Mouse (Mus musculus) lung, embryonic 16.5 days (tissue): ENCODE results near the gene Napsa. TPM values are rescaled to one million over a fixed set of nuclear protein-coding genes. Genes with fewer than 3 reads are reported as not detected.
A peak's percentile ranks its signal among the peaks of the same experiment; 100 is the strongest.

ENCODE experiments used
- ATAC-seq: fragments of 200-750 bp; cut with Nextera tagmentation; 2 replicates; pipeline ENCODE4 v1.8.0; 2017; ENCODE audit warnings: low read depth, mild to moderate bottlenecking, moderate library complexity
- H3K27ac ChIP-seq: fragments of 300-500 bp; sonication (generic); 2 replicates; pipeline ENCODE4 v1.5.1; 2014; ENCODE audit warnings: mild to moderate bottlenecking, control low read depth, low read length
- H3K27me3 ChIP-seq: fragments of 300-500 bp; sonication (generic); 2 replicates; pipeline ENCODE4 v1.6.1; 2014; ENCODE audit warnings: low read depth, low read length, mixed read lengths; ENCODE audit not compliant: control insufficient read depth, insufficient read depth
- H3K36me3 ChIP-seq: fragments of 300-500 bp; sonication (generic); 2 replicates; pipeline ENCODE4 v1.6.1; 2014; ENCODE audit warnings: low read length; ENCODE audit not compliant: control insufficient read depth, insufficient read depth
- H3K4me1 ChIP-seq: fragments of 300-500 bp; sonication (generic); replicated peaks from 2 replicates; pipeline ENCODE4 v1.6.1; 2014; ENCODE audit warnings: low read length, mixed read lengths; ENCODE audit not compliant: control insufficient read depth, insufficient read depth
- H3K4me2 ChIP-seq: fragments of 300-500 bp; sonication (generic); 2 replicates; pipeline ENCODE4 v1.6.1; 2014; ENCODE audit warnings: low read depth, low read length, control low read depth
- H3K4me3 ChIP-seq: fragments of 300-500 bp; sonication (generic); 2 replicates; pipeline ENCODE4 v1.5.1; 2014; ENCODE audit warnings: mild to moderate bottlenecking, low read length, control low read depth
- H3K9ac ChIP-seq: fragments of 300-500 bp; sonication (generic); 2 replicates; pipeline ENCODE4 v1.6.1; 2014; ENCODE audit warnings: low read length, control low read depth
- H3K9me3 ChIP-seq: fragments of 300-500 bp; sonication (generic); 2 replicates; pipeline ENCODE4 v1.6.1; 2016; ENCODE audit warnings: low read length; ENCODE audit not compliant: control insufficient read depth
- WGBS: fragments of 180-500 bp; shearing (Covaris S2); extraction: QIAGEN DNeasy Blood & Tissue Kit; methylation state at CpG from one replicate; pipeline ENCODE4 v1.1.7; 2014; 5-methylcytosine and 5-hydroxymethylcytosine counted together
- polyA plus RNA-seq: library from polyadenylated mRNA; unstranded; fragments of >200 nt; fragmentation: Nextera tagmentation; extraction: Ambion mirVana; gene quantifications from 2 replicates; pipeline ENCODE4 v1.2.1, GENCODE M21; 2015

Gene Napsa
- polyA plus RNA-seq, 1 experiment from 2014 or later, result 93.0 TPM

DNA sequence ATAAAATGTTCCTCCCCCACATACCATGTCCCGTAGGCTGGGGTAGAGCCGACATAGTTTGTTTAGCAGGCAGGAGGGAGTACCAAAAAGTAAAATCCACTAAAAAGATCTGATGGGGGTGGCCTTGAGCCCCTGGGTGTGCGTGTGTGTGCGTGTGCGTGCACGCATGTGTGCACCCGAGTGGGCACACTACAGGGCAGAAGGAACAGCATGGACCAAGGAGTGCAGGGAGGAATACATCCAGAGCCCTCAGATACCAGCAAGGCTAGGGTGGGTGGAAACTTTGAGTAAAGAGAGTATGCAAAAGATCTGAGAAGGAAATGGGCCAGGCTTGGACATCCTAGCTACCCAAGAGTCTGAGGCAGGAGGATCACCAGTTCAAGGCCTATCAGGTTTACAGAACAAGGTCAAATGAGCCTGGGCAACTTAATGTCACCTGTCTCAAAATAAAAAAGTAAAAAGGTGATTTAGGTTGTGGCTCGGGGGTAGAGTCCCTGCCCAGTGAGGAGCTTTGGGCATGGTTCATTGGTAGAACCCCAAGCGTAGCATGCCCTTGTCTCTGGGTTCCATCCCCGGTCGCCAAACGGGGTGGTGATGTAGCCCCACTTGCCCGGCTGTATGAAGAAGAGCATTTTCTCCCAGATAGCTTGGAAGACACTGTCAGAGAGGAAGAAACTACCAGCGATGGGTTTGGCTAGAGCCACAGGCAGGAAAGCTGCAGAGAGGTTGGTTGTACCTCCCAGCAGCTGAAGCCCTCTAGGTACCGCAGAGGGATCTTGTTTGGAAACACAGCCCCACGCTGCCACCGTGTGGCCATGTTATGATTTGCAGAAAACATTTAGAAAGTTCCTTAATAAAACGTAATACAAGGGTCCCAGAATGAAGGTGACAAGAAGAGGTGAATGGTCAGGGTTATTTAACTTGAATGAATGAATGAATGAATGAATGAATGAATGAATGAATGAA lies 11.5 kb upstream of the Napsa start:
- ATAC-seq, result peak; percentile 53
- WGBS, result 52% methylated on average over 18 of the region's 18 CpGs

DNA sequence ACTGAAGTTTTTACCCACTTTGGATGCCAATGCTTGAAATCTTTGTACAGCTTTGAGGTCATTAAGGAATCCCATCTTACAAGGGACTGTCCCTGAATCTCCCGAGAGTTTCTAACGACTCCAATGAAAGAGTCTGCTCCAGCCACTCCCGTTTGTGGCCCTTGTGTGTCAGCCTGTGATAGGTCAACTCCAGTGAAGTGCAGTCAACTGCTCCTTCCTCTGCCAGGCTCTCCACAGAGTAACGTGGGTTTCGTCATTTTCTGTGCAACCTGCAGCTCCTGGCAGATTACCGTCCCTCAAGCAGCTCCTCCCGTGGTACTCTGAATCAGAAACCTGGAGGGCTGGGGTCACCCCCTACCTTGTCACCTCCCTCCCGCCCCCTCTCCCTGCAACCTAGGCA lies 8.9 kb upstream of the Napsa start:
- Histone ChIP-seq H3K4me2 (no peak overlapping the region), H3K27ac (no peak overlapping the region), H3K9ac (no peak overlapping the region), H3K27me3 (no peaks in the 10 kb centered on the region), H3K4me1 (no peaks in the 10 kb centered on the region), H3K36me3 (no peaks in the 10 kb centered on the region), H3K4me3 (no peak overlapping the region), H3K9me3 (no peaks in the 10 kb centered on the region)
- 32% methylated on average over 8 of the region's 8 CpGs for WGBS
- peak; percentile 51; the same call in 1 of the 2 replicates for ATAC-seq

More for the DNA sequence above, 11.5 kb upstream of the Napsa start:
- H3K9ac ChIP-seq, result no peak overlapping the region
- no peaks in the 10 kb centered on the region for H3K9me3 ChIP-seq
- H3K4me2 ChIP-seq, result no peak overlapping the region
- H3K4me3 ChIP-seq, result no peak overlapping the region
- H3K27ac ChIP-seq, result no peak overlapping the region
- no peaks in the 10 kb centered on the region for H3K36me3 ChIP-seq
- H3K4me1 ChIP-seq, result no peaks in the 10 kb centered on the region
- no peaks in the 10 kb centered on the region for H3K27me3 ChIP-seq

DNA sequence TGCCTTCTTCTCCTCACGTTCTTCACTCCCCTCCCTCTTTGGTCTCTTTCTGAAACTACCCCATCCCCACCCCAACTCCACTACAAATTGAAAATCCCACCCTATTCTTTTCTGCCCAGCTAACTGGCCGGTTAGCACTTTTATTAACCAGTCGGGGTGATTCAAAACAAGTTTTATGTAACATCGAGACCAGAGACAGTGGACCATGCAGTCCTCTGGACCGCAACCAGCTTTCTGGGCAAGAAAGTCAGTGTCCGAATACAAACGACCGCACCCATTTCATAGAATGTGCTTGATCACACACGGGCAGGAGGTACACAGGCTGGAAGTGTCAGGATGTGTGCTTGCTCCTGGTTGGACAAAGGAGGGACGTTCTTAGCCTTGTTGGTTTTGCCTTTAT lies 7.7 kb upstream of the Napsa start:
- no peaks in the 10 kb centered on the region for H3K9me3 ChIP-seq
- WGBS, result 81% methylated on average over 10 of the region's 10 CpGs
- H3K36me3 ChIP-seq, result no peaks in the 10 kb centered on the region
- no peak for ATAC-seq
- H3K4me1 ChIP-seq, result 0 out of 2 replicates have a peak, but pooled peaks cover 2% of the 10 kb centered on the region
- H3K4me2 ChIP-seq, result no peak overlapping the region
- no peak overlapping the region for H3K27ac ChIP-seq
- no peak overlapping the region for H3K9ac ChIP-seq
- H3K27me3 ChIP-seq, result no peaks in the 10 kb centered on the region
- H3K4me3 ChIP-seq, result no peak overlapping the region

- Histone ChIP-seq H3K27ac (no peak overlapping the region), H3K9ac (no peak overlapping the region), H3K36me3 (no peaks in the 10 kb centered on the region), H3K4me3 (no peak overlapping the region), H3K4me1 (0 out of 2 replicates have a peak, but pooled peaks cover 2% of the 10 kb centered on the region), H3K27me3 (no peaks in the 10 kb centered on the region), H3K9me3 (no peaks in the 10 kb centered on the region), H3K4me2 (no peak overlapping the region)
- ATAC-seq, result no peak
- 57% methylated on average over 6 of the region's 6 CpGs for whole genome bisulfite sequencing
Measured at GRCm38 (mm10) chr7:44565414-44565813, 6.8 kb upstream of the Napsa start.

- H3K9ac ChIP-seq, result no peak overlapping the region
- no peak overlapping the region for H3K4me2 ChIP-seq
- no peaks in the 10 kb centered on the region for H3K36me3 ChIP-seq
- H3K4me1 ChIP-seq, result 0 out of 2 replicates have a peak, but pooled peaks cover 5% of the 10 kb centered on the region
- WGBS, result 35% methylated on average over 9 of the region's 9 CpGs
- no peak overlapping the region for H3K4me3 ChIP-seq
- H3K27me3 ChIP-seq, result no peaks in the 10 kb centered on the region
- no peak for ATAC-seq
- no peak overlapping the region for H3K27ac ChIP-seq
- no peaks in the 10 kb centered on the region for H3K9me3 ChIP-seq
Measured at GRCm38 (mm10) chr7:44568803-44569202, 3.4 kb upstream of the Napsa start.

DNA sequence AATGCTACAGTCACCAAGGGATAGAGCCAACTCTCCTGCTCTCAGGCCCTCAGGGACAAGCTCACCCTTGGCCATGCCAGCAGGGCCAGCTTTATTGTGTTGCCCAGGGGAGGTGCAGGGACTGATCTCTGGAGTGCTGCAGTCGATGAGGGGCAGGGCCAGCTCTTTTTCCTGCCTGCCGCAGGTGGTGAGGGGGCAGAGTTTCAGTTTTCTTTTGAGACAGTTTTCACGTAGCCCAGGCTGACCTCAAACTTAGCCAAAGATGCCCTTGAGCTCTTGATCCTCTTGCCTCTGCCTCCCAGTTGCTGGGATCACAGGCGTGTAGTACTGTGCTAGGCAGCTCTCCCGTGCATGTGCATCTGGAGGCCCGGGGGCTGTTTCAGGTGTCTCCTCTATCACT lies 1.2 kb upstream of the Napsa start:
- no peak overlapping the region for H3K4me2 ChIP-seq
- no peak for ATAC-seq
- no peak overlapping the region for H3K4me3 ChIP-seq
- no peaks in the 10 kb centered on the region for H3K27me3 ChIP-seq
- no peaks in the 10 kb centered on the region for H3K9me3 ChIP-seq
- H3K4me1 ChIP-seq, result 0 out of 2 replicates have a peak, but pooled peaks cover 5% of the 10 kb centered on the region
- no peak overlapping the region for H3K27ac ChIP-seq
- no peak overlapping the region for H3K9ac ChIP-seq
- 66% methylated on average over 6 of the region's 6 CpGs for WGBS
- H3K36me3 ChIP-seq, result no peaks in the 10 kb centered on the region

DNA sequence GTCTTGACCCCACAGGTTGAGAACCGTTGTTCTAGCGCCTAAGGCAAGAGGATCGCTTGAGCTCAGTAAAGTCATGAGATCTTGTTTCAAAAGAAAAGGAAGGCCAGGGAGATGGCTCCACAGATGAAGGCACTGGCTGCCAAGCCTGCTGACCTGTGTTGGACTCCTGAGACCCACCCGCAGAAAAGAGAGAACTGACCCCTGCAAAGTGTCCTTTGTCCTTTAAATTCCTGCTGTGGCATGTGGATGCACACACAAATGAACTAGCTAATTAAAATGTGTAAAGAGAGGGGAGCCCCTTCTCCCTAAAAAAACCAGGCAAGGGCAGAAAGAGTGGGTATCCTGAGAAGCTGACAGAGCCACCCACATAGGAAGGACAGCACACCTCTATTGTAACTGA lies 369 bp upstream of the Napsa start:
- H3K9me3 ChIP-seq, result no peaks in the 10 kb centered on the region
- no peaks in the 10 kb centered on the region for H3K27me3 ChIP-seq
- H3K4me1 ChIP-seq, result 0 out of 2 replicates have a peak, but pooled peaks cover 5% of the 10 kb centered on the region
- WGBS, result 73% methylated on average over 4 of the region's 4 CpGs
- H3K36me3 ChIP-seq, result no peaks in the 10 kb centered on the region
- H3K9ac ChIP-seq, result no peak overlapping the region
- peak overlapping the region; percentile 53; the same call in 1 of the 2 replicates for H3K27ac ChIP-seq
- no peak overlapping the region for H3K4me3 ChIP-seq
- ATAC-seq, result no peak
- no peak overlapping the region for H3K4me2 ChIP-seq

DNA sequence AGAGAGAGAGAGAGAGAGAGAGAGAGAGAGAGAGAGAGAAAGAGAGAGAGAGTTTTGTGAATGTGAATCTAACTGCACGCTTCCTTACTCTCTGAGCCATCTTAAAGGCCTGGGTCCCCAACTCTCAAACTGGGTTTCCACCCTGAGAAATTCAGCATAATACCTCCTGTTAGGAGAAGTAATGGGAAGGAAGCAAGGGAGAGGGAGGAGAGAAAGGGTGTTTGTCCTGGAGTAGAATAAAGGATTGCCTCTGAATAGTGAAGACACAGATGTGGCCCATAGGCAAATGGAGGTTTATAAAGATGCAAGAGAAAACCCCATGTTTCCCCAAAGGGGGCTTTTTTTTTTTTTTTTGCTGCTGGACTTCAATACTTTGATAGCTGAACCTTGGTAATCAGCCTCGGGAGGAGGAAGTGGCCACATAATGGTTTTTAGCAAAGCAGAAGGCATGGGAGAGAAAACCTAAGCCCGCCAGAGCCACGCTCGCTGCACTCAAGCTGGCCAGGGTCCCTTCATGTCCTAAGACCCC lies 840 bp downstream of the Napsa start:
- Histone ChIP-seq H3K9ac (0 out of 2 replicates have a peak overlapping the region, but pooled peaks have one; percentile 39), H3K36me3 (no peaks in the 10 kb centered on the region), H3K4me2 (peak overlapping the region; percentile 37), H3K9me3 (no peaks in the 10 kb centered on the region), H3K4me3 (peak overlapping the region; percentile 28; the same call in 1 of the 2 replicates), H3K27ac (no peak overlapping the region), H3K27me3 (no peaks in the 10 kb centered on the region), H3K4me1 (0 out of 2 replicates have a peak, but pooled peaks cover 5% of the 10 kb centered on the region)
- no peak for ATAC-seq
- 76% methylated on average over 5 of the region's 5 CpGs for WGBS

GRCm38 (mm10) chr7:44576333-44576844 lies 4.2 kb downstream of the Napsa start:
- H3K36me3 ChIP-seq, result no peaks in the 10 kb centered on the region
- H3K4me3 ChIP-seq, result no peak overlapping the region
- 0 out of 2 replicates have a peak, but pooled peaks cover 3% of the 10 kb centered on the region for H3K4me1 ChIP-seq
- no peak for ATAC-seq
- no peak overlapping the region for H3K27ac ChIP-seq
- H3K27me3 ChIP-seq, result no peaks in the 10 kb centered on the region
- no peak overlapping the region for H3K9ac ChIP-seq
- peaks cover 3% of the 10 kb centered on the region; the same call in 1 of the 2 replicates for H3K9me3 ChIP-seq
- no peak overlapping the region for H3K4me2 ChIP-seq
- 28% methylated on average over 5 of the region's 5 CpGs for WGBS
